ENCODE assay signal across 8 mouse cellular contexts in the genomic region with DNA sequence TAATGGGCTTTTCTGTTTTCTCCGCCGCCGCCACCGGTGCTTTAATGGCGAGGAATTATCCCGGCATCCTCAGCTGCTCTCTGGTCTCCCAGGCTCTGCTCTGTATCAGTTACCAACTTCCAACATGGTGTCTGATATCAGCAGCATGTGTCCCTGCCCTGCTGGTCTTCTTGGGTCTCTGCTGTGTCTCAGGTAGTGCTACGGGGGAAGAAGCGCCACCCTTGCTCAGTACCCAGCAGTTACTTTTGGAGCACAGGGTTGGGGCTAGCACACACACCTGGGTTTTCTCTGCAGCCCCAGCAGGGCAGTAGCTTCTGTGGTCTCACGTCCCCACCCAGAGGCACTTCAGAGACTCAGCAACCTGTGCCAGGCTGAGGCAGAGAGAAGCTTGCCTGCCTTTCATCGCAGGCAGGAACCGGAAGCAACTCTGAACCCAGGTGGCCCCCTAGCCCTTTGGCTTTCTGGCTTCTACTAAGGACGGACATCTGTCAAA. TPM values are rescaled to one million over a fixed set of nuclear protein-coding genes. Genes with fewer than 3 reads are reported as not detected.
DNase-seq lines count a peak whose midpoint lies in the region; ATAC-seq and TF ChIP-seq lines count a peak whose summit lies in the region.

No protein-coding gene starts in this region.

- H3K9ac ChIP-seq in heart, embryonic 13.5 days = peak overlapping the region; percentile 76
- peak overlapping the region; percentile 58 for H3K9ac ChIP-seq in hindbrain, embryonic 13.5 days
- peak overlapping the region; percentile 71 for H3K9ac ChIP-seq in liver, embryonic 14.5 days (replicated peaks)
- H3K9ac ChIP-seq in neural tube, embryonic 14.5 days (replicated peaks; ENCODE audit: low read depth, low read length) = peak overlapping the region; percentile 18

- H3K36me3 ChIP-seq in heart, embryonic 13.5 days = peaks cover 16% of the 10 kb centered on the region; the same call in 1 of the 2 replicates
- peaks cover 3% of the 10 kb centered on the region for H3K36me3 ChIP-seq in hindbrain, embryonic 13.5 days
- no peaks in the 10 kb centered on the region for H3K36me3 ChIP-seq in liver, embryonic 14.5 days (replicated peaks; ENCODE audit: control insufficient read depth, insufficient read depth, low read depth)
- H3K36me3 ChIP-seq in neural tube, embryonic 14.5 days (ENCODE audit: control insufficient read depth, insufficient read depth, low read length) = no peaks in the 10 kb centered on the region

- no peaks in the 10 kb centered on the region; the same call in 1 of the 2 replicates for H3K27me3 ChIP-seq in heart, embryonic 13.5 days (replicated peaks)
- 0 out of 2 replicates have a peak, but pooled peaks cover 3% of the 10 kb centered on the region for H3K27me3 ChIP-seq in hindbrain, embryonic 13.5 days
- H3K27me3 ChIP-seq in liver, embryonic 14.5 days (ENCODE audit: control insufficient read depth, insufficient read depth, low read length) = no peaks in the 10 kb centered on the region
- H3K27me3 ChIP-seq in neural tube, embryonic 14.5 days (ENCODE audit: control insufficient read depth, insufficient read depth, low read length) = no peaks in the 10 kb centered on the region

- intact Hi-C loops in heart, postnatal 36 days (cut with DNase I) = no loop called here

- TF ChIP-seq CTCF in liver, embryonic 14.5 days (IDR thresholded peaks at IDR 0.05; ENCODE audit: low read depth) = peak; percentile 39

- ATAC-seq in heart, embryonic 13.5 days (ENCODE audit: extremely low read depth, insufficient number of reproducible peaks, low FRiP score, low TSS enrichment) = peak; percentile 23; the same call in 1 of the 2 replicates
- ATAC-seq in hindbrain, embryonic 13.5 days (ENCODE audit: low FRiP score) = peak; percentile 71
- ATAC-seq in liver, embryonic 14.5 days (ENCODE audit: insufficient read depth) = peak; percentile 82
- peak; percentile 79; the same call in 1 of the 2 replicates for ATAC-seq in neural tube, embryonic 14.5 days (ENCODE audit: low read depth)

- DNase-seq in heart, postnatal 36 days = no peak
- DNase-seq in embryo, embryonic 10 days (ENCODE audit: low spot score) = peak; percentile 43
- DNase-seq in liver, embryonic 14.5 days (ENCODE audit: low read depth in 3 of 3, low spot score in 3 of 3) = peak; percentile 31 to 46 (median 34)
- DNase-seq in right cerebral cortex, adult 18-20 months = no peak
- no peak for DNase-seq in right cerebral cortex, postnatal 10 days (ENCODE audit: low spot score in 2 of 2)

- H3K9me3 ChIP-seq in heart, embryonic 13.5 days = peaks cover 5% of the 10 kb centered on the region; the same call in 1 of the 2 replicates
- H3K9me3 ChIP-seq in hindbrain, embryonic 13.5 days = no peaks in the 10 kb centered on the region
- peaks cover 3% of the 10 kb centered on the region for H3K9me3 ChIP-seq in liver, embryonic 14.5 days (ENCODE audit: control insufficient read depth, low read length)
- no peaks in the 10 kb centered on the region for H3K9me3 ChIP-seq in neural tube, embryonic 14.5 days (ENCODE audit: control insufficient read depth, low read length)

- H3K4me3 ChIP-seq in heart, embryonic 13.5 days = peak overlapping the region; percentile 51
- peak overlapping the region; percentile 41 for H3K4me3 ChIP-seq in hindbrain, embryonic 13.5 days
- peak overlapping the region; percentile 69 for H3K4me3 ChIP-seq in liver, embryonic 14.5 days (ENCODE audit: insufficient read depth in 1 of 2, low read depth in 2 of 2, low read length in 2 of 2)
- peak overlapping the region; percentile 34 for H3K4me3 ChIP-seq in neural tube, embryonic 14.5 days (ENCODE audit: low read depth, low read length)

- peak overlapping the region; percentile 79 for H3K4me2 ChIP-seq in heart, embryonic 13.5 days
- peak overlapping the region; percentile 64 for H3K4me2 ChIP-seq in hindbrain, embryonic 13.5 days
- peak overlapping the region; percentile 85 for H3K4me2 ChIP-seq in liver, embryonic 14.5 days (ENCODE audit: low read depth)
- H3K4me2 ChIP-seq in neural tube, embryonic 14.5 days (ENCODE audit: low read depth, low read length) = peak overlapping the region; percentile 84

- TF ChIP-seq EP300 in liver, embryonic 14.5 days (IDR thresholded peaks at IDR 0.05; ENCODE audit: low read depth) = no peak

- 10% methylated on average over 12 of the region's 12 CpGs for WGBS in heart, embryonic 13.5 days
- 18% methylated on average over 12 of the region's 12 CpGs for WGBS in hindbrain, embryonic 13.5 days
- 5% methylated on average over 12 of the region's 12 CpGs for WGBS in liver, embryonic 14.5 days (ENCODE audit: insufficient replicate concordance)
- WGBS in neural tube, embryonic 14.5 days = 12% methylated on average over 12 of the region's 12 CpGs

- peaks cover 15% of the 10 kb centered on the region for H3K4me1 ChIP-seq in heart, embryonic 13.5 days
- peaks cover 19% of the 10 kb centered on the region for H3K4me1 ChIP-seq in hindbrain, embryonic 13.5 days (replicated peaks)
- peaks cover 9 to 11% of the 10 kb centered on the region in 2 experiments; a peak in 3 of 4 replicates for H3K4me1 ChIP-seq in liver, embryonic 14.5 days (replicated peaks; ENCODE audit: control insufficient read depth in 2 of 2, insufficient read depth in 2 of 2, low read length in 1 of 2)
- H3K4me1 ChIP-seq in neural tube, embryonic 14.5 days (ENCODE audit: control insufficient read depth, insufficient read depth, low read length) = peaks cover 5% of the 10 kb centered on the region; the same call in 1 of the 2 replicates

- peak overlapping the region; percentile 66 for H3K27ac ChIP-seq in heart, embryonic 13.5 days (replicated peaks)
- H3K27ac ChIP-seq in hindbrain, embryonic 13.5 days = peak overlapping the region; percentile 78
- H3K27ac ChIP-seq in liver, embryonic 14.5 days = peak overlapping the region; percentile 84
- peak overlapping the region; percentile 48 for H3K27ac ChIP-seq in neural tube, embryonic 14.5 days (ENCODE audit: low read depth, low read length)

RNA-seq across cellular contexts. Expression of gene Coq8a, which starts 26.9 kb away (rescaled TPM):
- 26.3 and 28.3 TPM in 2 replicates for polyA plus RNA-seq in heart, embryonic 13.5 days (2015; fragmentation: Nextera tagmentation; extraction: Ambion mirVana)
- 100 to 1,000 TPM; 909 to 953 TPM for total RNA-seq in heart, postnatal 36 days (2021)
- 2.4 and 2.9 TPM in 2 replicates for polyA plus RNA-seq in hindbrain, embryonic 13.5 days (2015; fragmentation: Nextera tagmentation; extraction: Ambion mirVana)
- 3.8 and 4.1 TPM in 2 replicates for polyA plus RNA-seq in liver, embryonic 14.5 days (2012; rRNA removed)
- polyA plus RNA-seq in liver, embryonic 14.5 days (2014; fragmentation: Nextera tagmentation; extraction: Ambion mirVana) = 14.3 and 16.2 TPM in 2 replicates
- 3.1 and 3.3 TPM in 2 replicates for polyA plus RNA-seq in neural tube, embryonic 14.5 days (2014; fragmentation: Nextera tagmentation; extraction: Ambion mirVana)

RNA-seq across cellular contexts. Expression of gene Psen2, which starts 37.0 kb away (rescaled TPM):
- 15.8 and 17.3 TPM in 2 replicates for polyA plus RNA-seq in heart, embryonic 13.5 days (2015; fragmentation: Nextera tagmentation; extraction: Ambion mirVana)
- 10 to 100 TPM; 13.2 to 15.8 TPM for total RNA-seq in heart, postnatal 36 days (2021)
- polyA plus RNA-seq in hindbrain, embryonic 13.5 days (2015; fragmentation: Nextera tagmentation; extraction: Ambion mirVana) = 11.5 and 12.3 TPM in 2 replicates
- polyA plus RNA-seq in liver, embryonic 14.5 days (2012; rRNA removed) = 15.9 and 18.2 TPM in 2 replicates
- polyA plus RNA-seq in liver, embryonic 14.5 days (2014; fragmentation: Nextera tagmentation; extraction: Ambion mirVana) = 19.9 and 21.7 TPM in 2 replicates
- polyA plus RNA-seq in neural tube, embryonic 14.5 days (2014; fragmentation: Nextera tagmentation; extraction: Ambion mirVana) = 14.1 and 16.3 TPM in 2 replicates

Comparison
In these comparisons a context has a peak if more than half of its experiments do, and no peak if none do; other contexts are left out.
1. ATAC-seq: peak in every context shown above with its lines; median percentile 82 in liver, embryonic 14.5 days; 79 in neural tube, embryonic 14.5 days; 71 in hindbrain, embryonic 13.5 days; 23 in heart, embryonic 13.5 days.
2. H3K9ac ChIP-seq: peak in every context shown above with its lines; median percentile 76 in heart, embryonic 13.5 days; 71 in liver, embryonic 14.5 days; 58 in hindbrain, embryonic 13.5 days; 18 in neural tube, embryonic 14.5 days.
3. DNase-seq: peak in embryo, embryonic 10 days (single experiment) and liver, embryonic 14.5 days (3 of 3); none in heart, postnatal 36 days (0 of 2), right cerebral cortex, adult 18-20 months (single experiment) and right cerebral cortex, postnatal 10 days (0 of 2).
4. Peak in every context shown above with its lines, with median percentiles within 50 percentile points of each other: H3K27ac ChIP-seq, H3K4me2 ChIP-seq and H3K4me3 ChIP-seq.